Mouse (Mus musculus) heart, embryonic 13.5 days (tissue): Measurements from ENCODE around the gene Il5. TPM values are rescaled to one million over a fixed set of nuclear protein-coding genes. Genes with fewer than 3 reads are reported as not detected.

ENCODE experiments used
- ATAC-seq: fragments of 200-750 bp; cut with Nextera tagmentation; 2 replicates; pipeline ENCODE4 v1.8.0; 2017; ENCODE audit warnings: moderate TSS enrichment; ENCODE audit not compliant: insufficient number of reproducible peaks, low FRiP score, low TSS enrichment; ENCODE audit errors: extremely low read depth
- H3K27ac ChIP-seq: fragments of 300-500 bp; sonication (generic); replicated peaks from 2 replicates; pipeline ENCODE4 v1.5.1; 2015; ENCODE audit warnings: moderate library complexity, mild to moderate bottlenecking, inconsistent platforms
- H3K27me3 ChIP-seq: fragments of 300-500 bp; sonication (generic); replicated peaks from 2 replicates; pipeline ENCODE4 v1.6.1; 2015; ENCODE audit warnings: mild to moderate bottlenecking, inconsistent platforms
- H3K36me3 ChIP-seq: fragments of 300-500 bp; sonication (generic); 2 replicates; pipeline ENCODE4 v1.6.1; 2015; ENCODE audit warnings: mild to moderate bottlenecking, inconsistent platforms
- H3K4me1 ChIP-seq: fragments of 300-500 bp; sonication (generic); 2 replicates; pipeline ENCODE4 v1.6.1; 2015; ENCODE audit warnings: inconsistent platforms
- H3K4me2 ChIP-seq: fragments of 300-500 bp; sonication (generic); 2 replicates; pipeline ENCODE4 v1.6.1; 2015; ENCODE audit warnings: inconsistent platforms, mild to moderate bottlenecking, moderate library complexity
- H3K4me3 ChIP-seq: fragments of 300-500 bp; sonication (generic); 2 replicates; pipeline ENCODE4 v1.5.1; 2015; ENCODE audit warnings: moderate library complexity, mild to moderate bottlenecking, inconsistent platforms
- H3K9ac ChIP-seq: fragments of 300-500 bp; sonication (generic); 2 replicates; pipeline ENCODE4 v1.6.1; 2015; ENCODE audit warnings: inconsistent platforms, mild to moderate bottlenecking, moderate library complexity
- H3K9me3 ChIP-seq: fragments of 300-500 bp; sonication (generic); 2 replicates; pipeline ENCODE4 v1.6.1; 2016; ENCODE audit warnings: inconsistent platforms
- WGBS: fragments of 180-500 bp; shearing (Covaris S2); methylation state at CpG from one replicate; pipeline ENCODE4 v1.1.7; 2015; ENCODE audit warnings: mixed read lengths; 5-methylcytosine and 5-hydroxymethylcytosine counted together
- polyA plus RNA-seq: library from polyadenylated mRNA; unstranded; fragments of >200 nt; fragmentation: Nextera tagmentation; extraction: Ambion mirVana; gene quantifications from 2 replicates; pipeline ENCODE4 v1.2.1, GENCODE M21; 2015

The Il5 gene
- not detected in 2 replicates for polyA plus RNA-seq

DNA sequence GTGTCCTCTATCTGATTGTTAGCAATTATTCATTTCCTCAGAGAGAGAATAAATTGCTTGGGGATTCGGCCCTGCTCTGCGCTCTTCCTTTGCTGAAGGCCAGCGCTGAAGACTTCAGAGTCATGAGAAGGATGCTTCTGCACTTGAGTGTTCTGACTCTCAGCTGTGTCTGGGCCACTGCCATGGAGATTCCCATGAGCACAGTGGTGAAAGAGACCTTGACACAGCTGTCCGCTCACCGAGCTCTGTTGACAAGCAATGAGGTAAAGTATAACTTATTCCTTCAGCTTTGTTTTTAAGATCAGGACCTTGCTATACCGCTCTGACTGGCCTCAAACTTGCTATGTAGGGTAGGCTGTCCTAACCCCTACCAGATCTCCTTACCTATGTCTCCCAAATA, at the start of gene Il5:
TSS of gene Il5 (plus strand) at position 80 of the 400 bp plus-strand sequence.
- 76% methylated on average over 6 of the region's 6 CpGs for WGBS
- Histone ChIP-seq H3K4me2 (no peak within 1 kb of the TSS), H3K36me3 (no peaks in the 10 kb centered on the region), H3K4me3 (no peak within 1 kb of the TSS), H3K9ac (no peak within 1 kb of the TSS), H3K27ac (no peak within 1 kb of the TSS), H3K9me3 (no peaks in the 10 kb centered on the region), H3K4me1 (no peaks in the 10 kb centered on the region), H3K27me3 (no peaks in the 10 kb centered on the region; the same call in 1 of the 2 replicates)
- no peak for ATAC-seq

DNA sequence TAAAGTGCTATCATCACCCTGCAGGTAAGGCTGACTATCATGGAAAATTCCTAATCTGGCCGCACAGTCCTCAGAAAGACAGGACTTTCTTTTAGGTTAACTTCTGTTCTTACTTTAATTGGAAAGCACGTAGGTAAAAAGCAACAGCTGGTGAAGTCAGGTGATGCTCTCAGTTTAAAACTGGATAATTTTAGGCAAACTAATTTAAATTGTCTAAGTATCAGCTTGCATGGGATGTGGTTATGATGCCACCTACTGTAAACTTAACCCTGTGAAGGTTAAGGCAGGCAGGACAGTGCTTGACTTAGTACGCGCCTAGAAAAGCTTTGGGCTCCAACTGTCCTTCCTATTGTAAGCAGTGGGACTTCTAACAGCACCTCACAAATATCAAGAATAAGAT, 49.2 kb upstream of the Il5 start:
- Histone ChIP-seq H3K9me3 (no peaks in the 10 kb centered on the region), H3K4me2 (no peak overlapping the region)

DNA sequence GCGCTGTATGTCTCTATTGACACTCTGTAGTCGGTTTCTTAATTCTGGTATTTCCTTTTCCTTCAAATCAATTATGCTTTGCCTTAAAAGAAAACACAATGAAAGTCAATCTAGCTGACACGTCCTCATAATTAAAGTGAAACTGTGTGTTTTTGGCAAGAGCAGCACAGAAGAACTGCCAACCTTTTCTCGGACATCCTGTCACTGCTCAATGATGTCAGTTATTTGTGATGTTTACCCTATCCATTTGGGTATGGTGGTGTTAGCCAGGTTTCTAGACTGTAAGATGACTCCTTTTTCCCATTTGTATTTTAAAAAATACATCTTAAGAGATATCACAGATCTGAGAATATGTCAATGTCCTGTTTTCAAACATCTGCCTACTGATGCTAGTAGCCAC, 40.5 kb upstream of the Il5 start:
- no peak overlapping the region for H3K4me3 ChIP-seq
- peaks cover 23% of the 10 kb centered on the region for H3K4me1 ChIP-seq
- no peak overlapping the region for H3K27ac ChIP-seq
- no peak overlapping the region for H3K4me2 ChIP-seq
- H3K36me3 ChIP-seq, result peaks cover 59% of the 10 kb centered on the region
- no peak for ATAC-seq
- 81% methylated on average over 4 of the region's 4 CpGs for WGBS
- no peaks in the 10 kb centered on the region for H3K9me3 ChIP-seq
- H3K9ac ChIP-seq, result no peak overlapping the region
- no peaks in the 10 kb centered on the region for H3K27me3 ChIP-seq

More for the DNA sequence above, 49.2 kb upstream of the Il5 start:
- Histone ChIP-seq H3K4me3 (no peak overlapping the region), H3K9ac (no peak overlapping the region), H3K36me3 (peaks cover 82% of the 10 kb centered on the region), H3K4me1 (no peaks in the 10 kb centered on the region), H3K27me3 (no peaks in the 10 kb centered on the region), H3K27ac (no peak overlapping the region)
- no peak for ATAC-seq
- WGBS, result 93% methylated on average over 4 of the region's 4 CpGs

DNA sequence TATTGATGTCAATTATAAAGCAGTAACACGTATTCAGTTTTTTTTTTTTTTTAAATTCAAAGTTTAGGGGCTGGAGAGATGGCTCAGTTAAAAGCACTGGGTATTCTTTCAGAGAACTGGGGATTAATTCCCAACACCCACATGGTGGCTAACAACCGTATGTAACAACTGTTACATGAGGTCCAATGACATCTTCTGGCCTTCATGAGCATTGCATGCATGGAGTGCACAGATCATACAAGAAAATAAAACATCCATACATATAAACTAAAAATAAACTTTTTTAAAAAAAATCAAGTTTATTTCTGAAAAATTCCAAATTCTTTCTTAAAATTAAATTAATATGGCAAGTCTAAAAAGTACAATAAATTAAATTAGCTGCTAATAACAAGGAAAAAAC, 38.9 kb upstream of the Il5 start:
- ATAC-seq, result no peak
- 97% methylated on average over 2 of the region's 2 CpGs for WGBS
- no peak overlapping the region for H3K27ac ChIP-seq

GRCm38 (mm10) chr11:53682170-53682569, 38.4 kb upstream of the Il5 start:
- Histone ChIP-seq H3K9me3 (no peaks in the 10 kb centered on the region), H3K27me3 (no peaks in the 10 kb centered on the region), H3K4me1 (peaks cover 23% of the 10 kb centered on the region), H3K36me3 (peaks cover 52% of the 10 kb centered on the region), H3K4me2 (peak overlapping the region; percentile 29; the same call in 1 of the 2 replicates), H3K27ac (peak overlapping the region; percentile 75), H3K4me3 (no peak overlapping the region), H3K9ac (no peak overlapping the region)
- ATAC-seq, result no peak
- 36% methylated on average over 2 of the region's 2 CpGs for WGBS

More for the DNA sequence above, 38.9 kb upstream of the Il5 start:
- no peaks in the 10 kb centered on the region for H3K9me3 ChIP-seq
- no peak overlapping the region for H3K4me2 ChIP-seq
- H3K9ac ChIP-seq, result no peak overlapping the region
- H3K27me3 ChIP-seq, result no peaks in the 10 kb centered on the region
- H3K4me3 ChIP-seq, result no peak overlapping the region
- H3K36me3 ChIP-seq, result peaks cover 53% of the 10 kb centered on the region
- H3K4me1 ChIP-seq, result peaks cover 23% of the 10 kb centered on the region

DNA sequence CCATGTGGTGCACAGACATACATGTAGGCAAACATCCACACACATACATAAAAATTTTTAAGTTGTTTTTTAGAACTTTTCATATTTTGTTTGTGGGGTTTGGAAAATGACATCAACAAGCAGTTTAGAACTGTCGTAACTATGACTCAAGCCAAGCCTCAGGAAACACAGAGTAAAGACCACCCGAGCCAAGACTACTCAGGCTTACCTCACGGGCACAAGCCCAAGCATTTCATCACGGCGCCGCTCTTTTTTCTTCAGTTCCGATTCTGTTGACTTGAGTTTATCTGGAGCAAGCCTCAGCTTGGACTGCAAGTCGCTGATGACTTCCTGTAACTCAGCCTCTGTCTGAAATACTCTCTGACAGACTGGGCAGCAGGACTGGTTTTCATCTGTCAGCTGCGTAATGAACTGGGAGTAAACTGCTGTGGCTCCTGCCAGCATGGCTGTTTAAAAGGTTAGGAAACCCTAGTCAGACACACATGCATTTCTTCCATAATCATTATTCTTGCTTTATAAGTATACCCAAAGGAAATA, 37.5 kb upstream of the Il5 start:
- peaks cover 52% of the 10 kb centered on the region for H3K36me3 ChIP-seq
- no peak overlapping the region for H3K9ac ChIP-seq
- H3K4me2 ChIP-seq, result peak overlapping the region; percentile 30
- WGBS, result 38% methylated on average over 9 of the region's 9 CpGs
- peak overlapping the region; percentile 75 for H3K27ac ChIP-seq
- ATAC-seq, result no peak; the same call in 1 of the 2 replicates
- H3K27me3 ChIP-seq, result no peaks in the 10 kb centered on the region
- H3K4me3 ChIP-seq, result no peak overlapping the region
- H3K9me3 ChIP-seq, result no peaks in the 10 kb centered on the region
- H3K4me1 ChIP-seq, result peaks cover 23% of the 10 kb centered on the region

DNA sequence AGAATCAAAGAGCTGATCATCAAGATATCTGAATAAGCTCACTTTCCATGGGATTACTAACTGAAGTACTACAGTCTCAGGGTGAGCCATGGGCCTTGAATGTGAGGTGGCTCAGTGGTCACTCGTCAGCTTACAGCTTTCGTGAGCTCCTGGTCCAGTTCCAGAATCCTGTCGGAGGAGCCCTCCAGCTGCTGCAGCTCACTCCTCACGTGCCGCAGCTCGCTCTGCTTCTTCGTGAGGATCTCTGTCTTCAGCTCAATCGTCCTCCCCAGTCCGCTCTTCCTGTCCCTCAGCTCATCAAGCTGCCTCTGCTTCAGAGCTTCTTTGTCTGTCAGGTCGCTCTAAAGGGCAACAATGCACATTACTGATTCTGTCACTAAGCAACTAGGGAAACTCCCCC, 28.6 kb upstream of the Il5 start:
- Histone ChIP-seq H3K36me3 (peaks cover 64% of the 10 kb centered on the region), H3K4me3 (no peak overlapping the region), H3K4me1 (no peaks in the 10 kb centered on the region), H3K9ac (no peak overlapping the region), H3K27me3 (no peaks in the 10 kb centered on the region), H3K27ac (no peak overlapping the region), H3K4me2 (no peak overlapping the region), H3K9me3 (no peaks in the 10 kb centered on the region)
- ATAC-seq, result no peak
- 57% methylated on average over 10 of the region's 10 CpGs for WGBS

GRCm38 (mm10) chr11:53698521-53698920, 22.1 kb upstream of the Il5 start:
- Histone ChIP-seq H3K9me3 (no peaks in the 10 kb centered on the region), H3K27ac (no peak overlapping the region), H3K4me1 (no peaks in the 10 kb centered on the region), H3K4me2 (no peak overlapping the region), H3K9ac (no peak overlapping the region), H3K4me3 (no peak overlapping the region), H3K36me3 (peaks cover 86% of the 10 kb centered on the region), H3K27me3 (no peaks in the 10 kb centered on the region)
- ATAC-seq, result no peak
- 84% methylated on average over 2 of the region's 2 CpGs for WGBS

- H3K4me1 ChIP-seq, result no peaks in the 10 kb centered on the region
- no peaks in the 10 kb centered on the region for H3K9me3 ChIP-seq
- no peak for ATAC-seq
- peaks cover 86% of the 10 kb centered on the region for H3K36me3 ChIP-seq
- no peak overlapping the region for H3K4me2 ChIP-seq
- no peak overlapping the region for H3K9ac ChIP-seq
- H3K4me3 ChIP-seq, result no peak overlapping the region
- H3K27me3 ChIP-seq, result no peaks in the 10 kb centered on the region
- no peak overlapping the region for H3K27ac ChIP-seq
- 86% methylated on average over 4 of the region's 4 CpGs for WGBS
Observed at GRCm38 (mm10) chr11:53699351-53699750, 21.2 kb upstream of the Il5 start.

GRCm38 (mm10) chr11:53706236-53706933, 14.2 kb upstream of the Il5 start:
- Histone ChIP-seq H3K4me3 (peak overlapping the region; percentile 82), H3K9me3 (no peaks in the 10 kb centered on the region), H3K4me1 (peaks cover 13% of the 10 kb centered on the region), H3K36me3 (peaks cover 23% of the 10 kb centered on the region), H3K9ac (peak overlapping the region; percentile 92), H3K27me3 (no peaks in the 10 kb centered on the region), H3K27ac (peak overlapping the region; percentile 86), H3K4me2 (peak overlapping the region; percentile 84)
- peak; percentile 77 for ATAC-seq
- WGBS, result 6% methylated on average over 29 of the region's 29 CpGs

DNA sequence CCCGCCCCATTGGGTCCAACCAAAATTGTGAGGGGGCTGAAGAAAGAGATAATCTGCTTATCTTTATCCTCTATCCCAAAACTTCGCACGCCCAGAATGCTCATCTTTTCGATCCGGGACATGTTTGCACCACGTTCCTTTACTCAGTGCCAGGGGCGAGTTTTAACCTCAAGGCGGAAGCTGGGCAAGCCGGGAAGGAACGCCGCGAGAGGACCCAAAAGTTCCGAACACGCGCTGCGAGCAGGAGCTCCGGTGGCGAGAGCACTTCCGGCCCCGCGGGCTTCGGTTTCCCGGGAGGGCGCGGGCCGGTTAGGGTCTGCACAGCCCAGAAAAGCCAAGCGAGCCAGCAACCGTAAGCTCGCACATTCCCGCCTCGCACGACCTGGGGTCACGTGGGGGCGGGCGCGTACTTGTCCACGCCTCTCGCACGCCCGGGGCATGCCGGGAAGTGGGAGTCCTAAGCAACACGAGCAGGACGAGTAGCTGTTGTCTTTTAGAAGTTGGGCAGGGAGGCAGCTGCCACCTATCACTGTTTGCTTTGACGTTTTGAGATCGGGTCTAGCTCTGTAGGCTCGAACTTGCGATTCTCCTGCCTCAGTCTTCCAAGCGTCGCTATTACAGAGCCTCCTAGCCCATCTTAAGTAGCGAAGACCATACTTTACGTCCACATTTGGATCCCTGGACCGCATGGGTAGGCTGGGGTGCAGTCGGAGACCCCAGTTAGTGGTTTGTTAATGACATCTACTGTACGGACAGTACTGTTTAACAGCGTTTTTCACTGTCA, 13.5 kb upstream of the Il5 start, which contains the start of gene Rad50:
TSS of gene Rad50 (minus strand) at position 386 of the 784 bp plus-strand sequence.
- Histone ChIP-seq H3K4me1 (peaks cover 13% of the 10 kb centered on the region), H3K4me2 (peak within 1 kb of the TSS; percentile 84), H3K27ac (peak within 1 kb of the TSS; percentile 86), H3K36me3 (peaks cover 16% of the 10 kb centered on the region; the same call in 1 of the 2 replicates), H3K9me3 (no peaks in the 10 kb centered on the region), H3K4me3 (peak within 1 kb of the TSS; percentile 82), H3K9ac (peak within 1 kb of the TSS; percentile 92), H3K27me3 (no peaks in the 10 kb centered on the region)
- peak; percentile 93 for ATAC-seq
- 5% methylated on average over 55 of the region's 55 CpGs for WGBS
